Mouse (Mus musculus): Measurements from ENCODE around the gene 4932438H23Rik.

Gene 4932438H23Rik

GRCm38 (mm10) chr16:91061531-91062318, 33.2 kb downstream of the 4932438H23Rik start:
- in situ Hi-C loops (cut with MboI, MseI) = no loop called here

DNA sequence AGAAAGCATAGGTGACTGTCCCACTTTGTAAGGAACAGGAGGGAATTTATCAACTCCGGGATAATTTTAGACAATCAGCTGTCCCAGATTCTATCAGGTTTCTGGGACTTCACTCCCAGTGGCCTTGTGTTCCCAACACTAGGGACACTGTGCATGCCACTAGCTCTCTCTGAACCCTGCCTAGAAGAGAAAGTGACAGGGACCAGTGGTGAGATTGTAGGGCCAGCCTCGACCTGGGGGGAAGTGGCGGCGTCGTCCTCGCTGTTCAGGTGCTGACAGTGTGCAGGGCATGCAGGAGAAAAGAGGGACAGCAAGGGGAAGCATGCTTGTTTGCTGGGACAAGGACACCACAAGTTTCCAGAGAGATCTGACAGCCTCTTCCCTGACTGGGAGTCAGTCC, 37.2 kb downstream of the 4932438H23Rik start:
- in situ Hi-C loops (cut with MboI, MseI) = no loop called here

- in situ Hi-C loops (cut with MboI, MseI) = no loop called here
Observed at GRCm38 (mm10) chr16:91057261-91057660, 37.7 kb downstream of the 4932438H23Rik start.

- in situ Hi-C loops (cut with MboI, MseI) = no loop called here
Observed at GRCm38 (mm10) chr16:91056043-91056821, 38.7 kb downstream of the 4932438H23Rik start.

GRCm38 (mm10) chr16:91055150-91055549, 39.8 kb downstream of the 4932438H23Rik start:
- in situ Hi-C loops (cut with MboI, MseI) = no loop called here

- in situ Hi-C loops (cut with MboI, MseI) = no loop called here
Observed at GRCm38 (mm10) chr16:91053599-91053998, 41.3 kb downstream of the 4932438H23Rik start.

DNA sequence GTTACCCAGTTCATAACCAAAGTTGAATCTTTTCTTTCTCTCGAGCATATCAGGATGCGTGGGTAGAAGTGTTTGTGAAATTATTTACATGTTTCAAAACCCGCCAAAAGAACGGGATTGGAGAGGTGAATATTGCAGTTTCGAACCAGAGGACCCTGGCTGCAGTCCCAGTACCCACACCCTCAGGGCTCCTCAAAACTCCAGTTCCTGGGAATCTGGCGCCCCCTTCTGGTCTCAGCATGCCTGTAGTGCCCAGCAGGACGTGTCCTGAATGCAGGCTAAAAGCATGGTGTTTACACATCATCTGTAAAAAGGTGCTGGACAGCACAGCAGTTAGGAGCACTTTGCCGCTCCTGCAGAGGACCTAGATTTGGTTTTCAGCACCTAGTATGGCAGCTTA, 49.4 kb downstream of the 4932438H23Rik start:
- in situ Hi-C loops (cut with MboI, MseI) = loop anchor here in 1 of 2 experiments (10.0 to 25.0 kb wide), 2 partner anchors 609 to 1017 kb away; partner anchors contain the start of genes Gm49711, Mrps6 and Slc5a3

DNA sequence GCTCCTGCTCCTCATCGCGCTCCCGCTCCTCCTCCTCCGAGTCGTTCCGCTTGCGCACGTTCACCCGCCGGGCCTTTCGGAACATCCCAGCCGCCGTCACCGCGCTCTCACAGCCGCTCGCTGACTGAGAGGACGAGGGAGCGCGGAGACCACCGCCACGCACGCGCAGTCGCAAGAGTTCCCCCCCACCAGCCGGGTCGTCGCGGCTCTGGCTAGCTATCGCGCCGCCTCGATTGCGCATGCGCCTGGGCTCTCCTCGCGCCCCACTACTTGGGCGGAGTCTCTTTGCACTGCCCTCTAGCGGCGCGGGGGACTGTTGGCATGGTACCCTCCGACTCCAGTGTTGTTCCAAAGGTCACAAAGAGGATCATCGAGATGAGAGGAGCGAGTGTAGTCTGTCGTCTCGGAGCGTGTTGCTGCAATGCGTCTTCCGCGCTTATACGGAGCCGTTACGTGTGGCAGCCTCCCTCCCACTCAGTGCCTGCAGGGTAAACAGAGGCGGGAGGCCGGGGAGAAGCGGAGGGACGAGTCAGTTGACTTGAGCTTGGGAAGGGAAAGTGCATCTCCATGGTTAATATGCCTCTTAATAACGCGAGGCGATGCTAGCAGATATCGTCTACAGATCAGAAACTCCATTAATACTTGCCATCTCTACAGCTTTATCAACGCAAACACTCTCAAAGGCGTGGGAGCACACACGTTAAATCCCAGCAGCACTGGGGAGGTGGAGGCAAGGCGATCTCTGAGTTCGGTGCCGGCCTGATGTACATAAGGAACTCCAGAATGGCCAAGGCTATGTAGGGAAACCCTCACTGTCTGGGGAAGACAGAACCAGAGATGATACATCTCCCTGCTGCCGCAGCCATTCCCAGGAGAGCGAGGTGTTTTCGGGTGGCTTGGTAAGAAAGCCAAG, 50.4 kb downstream of the 4932438H23Rik start, which contains the start of gene Paxbp1:
TSS of gene Paxbp1 (minus strand) at position 274 of the 913 bp plus-strand sequence.
- in situ Hi-C loops (cut with MboI, MseI) = loop anchor here in 1 of 2 experiments (5.0 to 25.0 kb wide), 3 partner anchors 33 to 1018 kb away; partner anchors contain the start of genes Gm49711, Mrps6 and Slc5a3

DNA sequence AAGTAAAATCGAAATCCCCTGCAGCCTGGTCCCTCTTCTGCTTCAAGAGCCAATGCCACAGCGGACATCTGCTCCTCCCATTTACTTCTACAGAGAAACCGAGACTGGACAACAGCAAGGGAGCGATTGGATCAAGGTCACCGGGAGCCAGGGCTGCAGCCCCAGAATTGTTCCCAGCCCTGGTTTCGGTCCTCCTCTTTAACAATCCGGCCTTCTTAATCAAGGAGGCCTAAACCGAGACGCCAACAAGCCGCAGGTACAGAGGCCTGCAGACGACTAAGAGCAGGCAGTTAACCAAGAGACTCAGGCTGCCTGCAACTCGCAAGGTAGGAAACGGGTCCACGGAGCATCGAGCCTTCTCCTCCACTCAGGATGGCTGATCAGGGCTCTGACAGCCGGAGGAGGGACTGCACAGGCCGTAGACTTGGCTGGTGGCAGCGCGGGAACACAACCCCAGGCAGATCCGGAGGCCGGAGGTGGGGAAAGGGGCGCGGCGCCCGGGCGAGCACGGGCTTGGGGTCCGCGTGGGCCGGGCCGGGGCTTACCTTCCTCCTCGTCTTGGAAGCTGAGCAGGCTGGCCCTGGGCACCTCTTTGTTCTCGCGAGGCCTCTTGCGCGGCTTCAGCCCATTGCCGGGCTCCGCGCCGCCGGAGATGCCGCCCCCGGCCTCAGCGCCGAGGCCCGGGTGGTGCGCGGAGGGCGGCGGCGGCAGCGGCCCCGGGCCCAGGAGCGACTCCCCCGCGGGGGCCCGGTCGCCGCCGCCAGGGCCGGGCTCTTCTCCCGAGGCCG, 51.3 kb downstream of the 4932438H23Rik start:
- in situ Hi-C loops (cut with MboI, MseI) = loop anchor here in 1 of 2 experiments (5.0 to 25.0 kb wide), 3 partner anchors 34 to 1019 kb away; partner anchors contain the start of genes Gm49711, Mrps6 and Slc5a3

GRCm38 (mm10) chr16:91042640-91043039, 52.3 kb downstream of the 4932438H23Rik start:
- in situ Hi-C loops (cut with MboI, MseI) = loop anchor here in 1 of 2 experiments (5.0 to 25.0 kb wide), 3 partner anchors 35 to 1020 kb away; partner anchors contain the start of genes Gm49711, Mrps6 and Slc5a3

DNA sequence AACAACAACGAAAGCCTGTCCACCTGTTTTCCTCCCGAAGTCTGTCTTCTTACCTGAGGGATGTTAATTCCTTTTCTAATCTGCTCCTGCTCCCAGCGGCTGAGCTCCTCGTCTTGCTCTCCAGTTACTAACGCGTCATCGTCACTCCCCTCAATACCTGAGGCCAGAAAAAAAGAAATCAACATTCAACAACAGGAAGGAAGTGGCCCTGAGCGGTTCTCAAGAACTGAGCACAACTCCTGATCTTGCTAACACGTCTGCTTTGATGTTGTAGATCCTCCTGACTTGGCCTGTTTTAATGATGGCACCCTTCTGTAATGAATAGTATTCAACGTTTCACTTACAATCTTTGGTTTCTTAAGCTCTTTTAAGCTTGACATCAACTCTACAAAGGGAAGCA, 59.1 kb downstream of the 4932438H23Rik start:
- in situ Hi-C loops (cut with MboI, MseI) = loop anchor here (10.0 to 25.0 kb wide), 2 partner anchors 231 to 1026 kb away; partner anchors contain the start of genes Gm49711 (in 1 of the 2), Mrps6 (in 1 of the 2) and Slc5a3 (in 1 of the 2)

DNA sequence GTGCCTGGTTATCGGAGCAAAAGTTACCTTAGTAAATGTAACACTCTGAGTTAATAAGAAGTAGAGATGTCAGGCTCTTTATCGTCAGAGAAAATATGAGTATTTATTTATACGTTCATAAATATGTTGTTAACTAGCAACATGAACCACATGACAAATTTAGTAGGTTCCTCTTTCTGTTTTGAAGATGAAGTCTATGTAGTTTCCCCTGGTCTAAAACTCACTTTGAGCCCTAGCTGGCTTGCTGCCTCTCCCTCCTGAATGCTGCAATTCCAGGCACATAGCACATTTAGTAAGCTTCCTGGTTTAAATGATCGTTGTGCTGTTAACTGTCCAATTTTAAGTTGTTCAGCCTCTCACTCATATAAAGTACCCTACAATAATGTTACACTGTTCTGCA, 64.2 kb downstream of the 4932438H23Rik start:
- in situ Hi-C loops (cut with MboI, MseI) = loop anchor here (10.0 to 25.0 kb wide), 2 partner anchors 226 to 1032 kb away; partner anchors contain the start of genes Gm49711 (in 1 of the 2), Mrps6 (in 1 of the 2) and Slc5a3 (in 1 of the 2)

DNA sequence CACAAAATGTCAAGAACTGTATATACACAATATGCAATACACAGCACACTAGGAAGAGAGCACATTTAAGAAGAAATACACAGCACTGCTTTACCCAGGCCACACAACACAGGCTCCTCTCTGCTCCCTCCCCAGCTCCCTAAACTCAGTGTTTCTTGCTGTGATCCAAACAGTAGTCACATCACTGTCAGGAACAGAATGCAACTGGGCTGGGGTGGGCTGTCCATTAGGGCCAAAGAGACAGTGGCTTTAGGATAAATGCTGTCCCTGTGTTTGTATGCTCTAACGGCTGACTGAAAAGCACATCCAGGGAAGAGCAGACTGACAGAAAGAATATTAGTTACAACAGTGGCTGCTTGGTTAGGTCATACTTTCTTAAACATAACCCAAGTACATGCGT, 65.0 kb downstream of the 4932438H23Rik start:
- in situ Hi-C loops (cut with MboI, MseI) = loop anchor here (10.0 to 25.0 kb wide), 3 partner anchors 225 to 1032 kb away; partner anchors contain the start of genes Gm49711 (in 1 of the 2), Mrps6 (in 1 of the 2) and Slc5a3 (in 1 of the 2)

- in situ Hi-C loops (cut with MboI, MseI) = loop anchor here (10.0 to 25.0 kb wide), 2 partner anchors 606 to 1033 kb away; partner anchors contain the start of genes Gm49711 (in 1 of the 2), Mrps6 (in 1 of the 2) and Slc5a3 (in 1 of the 2)
Observed at GRCm38 (mm10) chr16:91029161-91029743, 65.7 kb downstream of the 4932438H23Rik start.

- in situ Hi-C loops (cut with MboI, MseI) = loop anchor here (10.0 to 25.0 kb wide), 2 partner anchors 609 to 1036 kb away; partner anchors contain the start of genes Gm49711 (in 1 of the 2), Mrps6 (in 1 of the 2) and Slc5a3 (in 1 of the 2)
Observed at GRCm38 (mm10) chr16:91026290-91026689, 68.6 kb downstream of the 4932438H23Rik start.

GRCm38 (mm10) chr16:91023384-91023783, 71.5 kb downstream of the 4932438H23Rik start:
- in situ Hi-C loops (cut with MboI, MseI) = loop anchor here in 1 of 2 experiments (10.0 kb wide), 1 partner anchor 611 kb away; no protein-coding TSS in a partner anchor

- in situ Hi-C loops (cut with MboI, MseI) = loop anchor here in 1 of 2 experiments (10.0 kb wide), 1 partner anchor 614 kb away; no protein-coding TSS in a partner anchor
Observed at GRCm38 (mm10) chr16:91020842-91021483, 74.0 kb downstream of the 4932438H23Rik start.

DNA sequence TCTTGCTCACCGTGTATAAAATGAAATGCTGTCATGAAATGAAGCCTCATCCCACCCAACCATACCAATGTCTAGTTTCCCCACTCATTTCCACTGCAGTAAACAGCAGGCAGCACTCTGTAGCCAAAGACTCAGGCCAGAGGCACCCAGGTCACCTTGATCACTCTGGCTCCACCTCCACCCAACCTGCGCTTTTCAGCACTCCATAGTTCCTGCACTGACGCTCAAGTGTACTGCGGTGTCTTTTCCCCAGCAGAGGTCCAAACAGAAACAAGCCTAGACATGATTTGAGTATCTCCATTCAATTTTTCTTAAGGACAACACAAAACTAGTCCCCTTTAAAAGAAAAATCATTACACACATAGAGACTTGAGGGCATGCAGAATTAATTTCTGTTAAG, 75.4 kb downstream of the 4932438H23Rik start:
- in situ Hi-C loops (cut with MboI, MseI) = loop anchor here in 1 of 2 experiments (5.0 to 10.0 kb wide), 2 partner anchors 525 to 653 kb away; partner anchors contain the start of gene Ifngr2
